Mouse (Mus musculus) spleen, adult 18-20 months (tissue): ENCODE measurements around the gene Olfr1555-ps1.
"Not testable (repeated sequence)": the region's sequence is repeated elsewhere in the genome, so short reads cannot be mapped to it uniquely, and the experiment has no call there.

Source experiments
- DNase-seq, 2 experiments: peaks; one replicate each; pipeline ENCODE4 v3.0.0; 2022; ENCODE audit warnings: mixed read lengths in 2 of 2

Olfr1555-ps1 gene

DNA sequence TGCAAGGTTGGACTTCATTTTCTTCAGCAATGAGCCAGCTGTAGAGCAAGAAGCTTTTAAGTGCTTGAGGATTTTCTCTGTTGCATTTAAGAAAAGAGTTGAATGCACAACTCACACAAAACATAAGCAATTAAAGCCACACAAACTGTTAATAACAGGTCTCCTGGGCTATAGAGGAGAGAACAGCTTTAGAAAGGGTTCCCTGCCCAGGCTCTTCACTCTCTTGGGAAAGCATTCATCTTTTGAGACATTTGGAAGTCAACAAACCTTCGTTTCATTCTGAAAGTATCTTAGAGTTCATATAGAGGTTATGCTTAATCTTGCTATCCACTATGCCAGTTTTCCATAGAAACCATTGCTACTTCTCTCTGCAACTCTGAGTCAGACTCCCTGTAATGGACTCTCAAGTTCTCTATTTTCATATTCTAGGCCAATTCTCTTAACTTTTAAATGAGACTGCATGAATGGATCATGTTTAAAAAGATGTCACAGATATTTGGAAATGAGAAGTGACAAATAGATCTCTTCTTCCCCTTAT is at the start of gene Olfr1555-ps1:
Gene Olfr1555-ps1, minus strand, starts transcription at position 51 of the 538 bp plus-strand sequence.
- not testable (repeated sequence) for DNase-seq

DNA sequence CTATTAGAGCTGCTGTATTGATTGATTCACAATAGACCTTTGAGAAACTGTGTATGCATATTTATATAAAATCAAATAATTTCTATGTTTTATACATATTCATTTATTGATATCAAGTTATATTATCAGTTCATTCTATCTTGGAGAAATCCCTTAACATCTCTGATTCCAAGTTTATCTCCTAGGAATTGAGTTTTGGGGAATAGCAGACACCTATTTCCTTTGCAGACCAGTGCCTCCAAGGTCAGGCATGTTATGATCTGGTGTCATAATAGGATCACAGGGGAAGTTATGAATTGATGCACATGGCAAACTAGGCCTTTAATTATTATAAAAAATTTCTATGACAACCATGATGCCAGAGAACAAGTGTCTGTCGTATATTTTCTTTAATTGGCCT is 30.4 kb upstream of the Olfr1555-ps1 start, which contains the start of gene Olfr1431:
Gene Olfr1431, plus strand, starts transcription at position 301 of the 400 bp plus-strand sequence.
- no peak for DNase-seq

DNA sequence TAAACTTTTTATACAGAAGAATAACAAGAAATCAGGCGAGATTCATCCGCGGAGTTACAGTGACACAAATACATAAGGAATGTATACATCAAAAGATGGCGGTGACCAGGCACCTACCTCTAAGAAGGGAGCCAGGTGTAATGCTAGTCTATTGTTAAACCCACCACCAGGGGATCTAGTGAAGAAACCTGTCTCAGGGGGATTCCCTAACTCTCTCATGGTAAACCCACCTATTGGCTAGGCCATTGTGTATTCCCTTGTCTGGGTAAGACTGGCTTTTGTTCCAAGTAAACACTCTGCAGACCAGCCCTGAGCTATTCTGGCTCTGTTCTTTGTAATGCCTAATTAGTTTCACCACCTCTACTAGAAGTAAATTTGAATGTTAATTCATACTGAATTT is 29.2 kb upstream of the Olfr1555-ps1 start:
- not testable (repeated sequence) for DNase-seq

DNA sequence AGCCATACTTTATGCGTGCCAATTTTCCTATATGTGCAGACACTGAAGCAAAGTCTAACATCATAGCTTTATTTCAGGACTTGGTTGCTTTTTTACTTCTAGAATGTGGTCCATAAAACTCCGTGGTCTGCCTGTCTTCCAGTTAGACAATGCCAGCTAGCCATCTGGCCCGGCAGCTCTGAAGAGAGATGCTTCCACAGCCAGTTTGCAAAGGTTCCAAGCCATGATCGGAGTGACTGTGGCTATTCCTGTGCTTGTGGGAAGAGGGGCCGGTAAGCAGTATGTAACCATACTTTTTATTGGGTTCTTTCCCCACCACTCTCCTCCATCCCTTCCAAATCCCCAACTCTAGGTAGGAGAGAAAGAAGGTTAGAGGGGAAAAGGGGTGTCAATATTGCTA is 5.5 kb upstream of the Olfr1555-ps1 start:
- DNase-seq = not testable (repeated sequence)

DNA sequence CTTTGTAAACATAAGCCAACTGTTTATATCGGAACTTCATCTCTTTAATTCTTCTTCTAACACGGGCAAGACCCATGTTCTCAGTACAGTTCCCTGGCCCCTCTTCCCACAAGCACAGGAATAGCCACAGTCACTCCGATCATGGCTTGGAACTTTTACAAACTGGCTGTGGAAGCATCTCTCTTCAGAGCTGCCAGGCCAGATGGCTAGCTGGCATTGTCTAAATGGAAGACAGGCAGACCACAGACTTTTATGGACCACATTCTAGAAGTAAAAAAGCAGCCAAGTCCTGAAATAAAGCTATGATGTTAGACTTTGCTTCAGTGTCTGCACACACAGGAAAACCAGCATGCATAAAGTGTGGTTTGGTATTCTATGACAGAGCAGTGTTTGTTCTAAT is 24.5 kb downstream of the Olfr1555-ps1 start:
- no peak for DNase-seq

DNA sequence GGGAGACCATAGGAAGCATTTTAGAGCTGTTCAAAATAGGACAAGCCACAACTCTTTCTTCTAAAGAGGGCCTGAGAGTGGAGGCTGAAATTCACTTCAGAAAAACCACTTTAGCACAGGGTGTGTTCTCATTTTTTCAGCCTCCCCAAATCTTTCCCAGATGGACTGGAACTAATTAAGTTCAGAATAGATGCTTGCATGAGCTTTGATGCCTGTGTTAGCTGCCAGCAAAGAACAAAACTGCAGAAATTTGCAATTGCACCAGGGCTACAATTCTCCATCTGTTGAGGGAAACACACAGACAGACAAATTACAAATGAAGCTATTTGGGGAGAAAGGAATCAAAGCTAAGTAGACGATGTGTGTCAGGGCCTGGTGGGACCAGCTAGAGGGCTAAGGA is 26.6 kb downstream of the Olfr1555-ps1 start:
- no peak for DNase-seq

DNA sequence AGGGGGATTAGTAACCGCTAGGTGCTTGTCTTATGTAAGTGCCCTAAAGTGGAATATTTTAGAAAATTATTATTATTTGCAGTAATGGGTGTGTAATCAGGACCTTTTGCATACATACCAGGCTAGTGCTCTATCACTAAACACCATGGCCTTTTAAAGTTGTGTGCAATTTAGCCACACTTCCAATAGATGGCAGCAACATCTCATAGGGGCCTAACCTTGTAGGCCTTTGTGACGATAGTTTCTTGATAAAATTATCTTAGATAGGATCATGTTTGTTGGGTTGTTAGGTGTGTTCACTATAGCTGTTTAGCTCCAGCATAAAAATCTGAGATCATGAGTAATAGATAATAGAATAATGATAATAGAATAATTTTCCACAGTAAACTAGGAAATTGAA is 35.6 kb downstream of the Olfr1555-ps1 start:
- no peak for DNase-seq

DNA sequence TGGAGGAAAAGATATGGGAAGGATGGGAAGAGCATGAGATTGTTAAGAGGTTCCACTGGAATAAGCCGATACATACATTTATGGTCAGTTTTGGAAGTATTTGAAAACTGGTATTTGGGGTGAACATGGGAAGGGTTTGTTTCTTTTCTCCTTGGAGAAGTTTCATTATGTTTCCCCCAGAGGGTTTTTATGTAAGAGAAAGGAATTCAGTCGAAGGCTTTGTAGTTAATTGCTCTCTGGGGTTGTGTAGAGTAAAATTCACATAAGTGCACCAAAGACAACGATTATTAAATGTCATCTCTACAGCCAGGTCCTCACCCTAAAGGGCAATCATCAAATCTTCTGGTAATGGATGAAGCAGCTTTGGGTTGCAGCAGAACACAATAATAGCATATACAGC is 46.8 kb downstream of the Olfr1555-ps1 start, which contains the start of gene Olfr76:
Gene Olfr76, minus strand, starts transcription at position 101 of the 400 bp plus-strand sequence.
- no peak for DNase-seq

DNA sequence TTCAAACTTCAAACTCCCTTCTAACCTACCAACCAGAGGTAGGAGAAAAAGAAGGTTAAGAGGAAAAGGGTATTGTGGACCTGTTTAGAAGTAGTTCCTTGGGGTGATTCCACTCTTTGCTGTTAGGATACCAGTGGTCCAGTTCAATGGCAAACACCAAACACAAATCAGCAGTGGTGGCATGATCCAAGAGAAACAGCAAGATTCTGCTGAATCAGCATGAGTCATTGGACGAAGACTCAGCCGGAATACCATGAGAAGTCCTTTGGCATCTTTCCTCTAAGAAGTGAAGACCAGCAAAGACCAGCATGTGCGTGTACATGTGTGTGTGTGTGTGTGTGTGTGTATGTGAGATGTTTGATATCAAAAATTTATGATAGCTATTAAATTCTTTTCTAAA is 53.4 kb downstream of the Olfr1555-ps1 start:
- DNase-seq = no peak

DNA sequence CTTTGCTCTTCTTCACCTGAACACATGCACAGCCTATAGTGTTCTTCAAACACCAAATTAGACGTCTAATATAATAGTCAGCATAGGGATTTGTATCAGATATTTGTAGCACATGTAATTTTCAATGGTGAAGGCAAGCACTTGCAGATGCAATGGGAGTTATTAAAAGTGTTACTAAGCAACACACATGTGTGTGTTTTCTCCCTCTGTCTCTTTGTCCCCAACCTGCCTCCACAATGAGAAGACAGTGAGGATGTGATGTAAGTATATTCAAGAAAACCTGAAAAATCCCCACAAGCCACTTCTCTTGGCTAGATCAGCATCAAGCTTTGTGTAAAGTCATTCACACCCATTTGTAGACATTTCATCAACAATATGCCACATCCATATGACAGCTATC is 54.1 kb downstream of the Olfr1555-ps1 start, which contains the start of gene Olfr1428:
Gene Olfr1428, minus strand, starts transcription at position 101 of the 400 bp plus-strand sequence.
- DNase-seq = no peak
